Mouse (Mus musculus): Measurements from ENCODE around the gene Vps37b.

GRCm38 (mm10) chr5:124003375-124003774 lies 28.7 kb downstream of the Vps37b start:
- no peak for TF ChIP-seq POLR2A (IDR thresholded peaks at IDR 0.05; ENCODE audit: borderline replicate concordance, insufficient read depth, low read length)
- no peak for TF ChIP-seq CTCF (IDR thresholded peaks at IDR 0.05; ENCODE audit: borderline replicate concordance, insufficient read depth, low read depth, low read length)
